Mouse (Mus musculus) C2C12 (cell line): ENCODE measurements around the gene Cks2.

ENCODE experiments used
- CEBPB ChIP-seq: IDR thresholded peaks from one replicate; pipeline ENCODE4 v1.6.1; 2011; ENCODE audit warnings: low read depth, mild to moderate bottlenecking, control low read depth, moderate library complexity
- CTCF ChIP-seq: IDR thresholded peaks from one replicate; pipeline ENCODE4 v1.5.1; 2011; ENCODE audit not compliant: control insufficient read depth, insufficient read depth, insufficient read length
- MAX ChIP-seq: IDR thresholded peaks from one replicate; pipeline ENCODE4 v1.6.1; 2011; ENCODE audit warnings: mild to moderate bottlenecking, control low read depth

GRCm38 (mm10) chr13:51643924-51644828, 856 bp upstream of the Cks2 start:
- TF ChIP-seq MAX (no peak), CTCF (no peak), CEBPB (no peak)
